Mouse (Mus musculus): ENCODE data around the gene 4933412E24Rik. TPM values are rescaled to one million over a fixed set of nuclear protein-coding genes. Genes with fewer than 3 reads are reported as not detected.

The 4933412E24Rik gene
- polyA plus RNA-seq (2015; fragmentation: Nextera tagmentation; extraction: Ambion mirVana), result not detected in 2 replicates

GRCm38 (mm10) chr15:60016513-60016912 lies at the start of gene 4933412E24Rik:
Gene 4933412E24Rik, minus strand, starts transcription at chr15:60016613.
- Histone ChIP-seq H3K4me1 (no peaks in the 10 kb centered on the region), H3K4me3 (no peak within 1 kb of the TSS), H3K27me3 (no peaks in the 10 kb centered on the region), H3K36me3 (no peaks in the 10 kb centered on the region), H3K9ac (replicated peaks) (no peak within 1 kb of the TSS), H3K27ac (replicated peaks) (no peak within 1 kb of the TSS), H3K4me2 (replicated peaks) (no peak within 1 kb of the TSS), H3K9me3 (no peaks in the 10 kb centered on the region)
- WGBS, result 94% methylated on average over 7 of the region's 7 CpGs
- ATAC-seq (replicated peaks), result no peak

DNA sequence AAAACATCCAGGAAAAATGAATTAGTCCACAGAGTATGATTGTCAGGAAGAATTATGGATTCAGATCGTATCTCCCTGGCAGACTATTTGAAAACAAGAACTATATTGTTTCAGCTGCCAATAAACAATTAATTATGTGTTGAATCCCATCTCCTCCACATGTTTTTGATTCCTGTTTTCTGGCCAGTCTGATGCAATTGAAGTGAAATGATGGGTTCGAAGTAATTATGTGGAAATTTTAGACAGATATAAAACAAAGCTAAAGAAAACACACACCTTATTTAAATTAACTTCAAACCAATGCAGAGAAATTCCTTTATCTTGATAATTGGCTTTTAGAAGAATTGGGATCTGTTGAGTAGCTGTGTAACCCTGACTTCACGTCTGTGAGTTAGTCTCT lies 14.3 kb upstream of the 4933412E24Rik start:
- 52% methylated on average over 3 of the region's 3 CpGs for WGBS
- H3K4me1 ChIP-seq, result no peaks in the 10 kb centered on the region
- H3K9ac ChIP-seq (replicated peaks), result no peak overlapping the region
- H3K4me2 ChIP-seq (replicated peaks), result no peak overlapping the region
- H3K9me3 ChIP-seq, result no peaks in the 10 kb centered on the region
- ATAC-seq (replicated peaks), result no peak
- H3K36me3 ChIP-seq, result no peaks in the 10 kb centered on the region
- no peak overlapping the region for H3K4me3 ChIP-seq
- no peak overlapping the region for H3K27ac ChIP-seq (replicated peaks)
- H3K27me3 ChIP-seq, result no peaks in the 10 kb centered on the region

- no peak for ATAC-seq (replicated peaks)
- 48% methylated on average over 3 of the region's 3 CpGs for WGBS
- no peaks in the 10 kb centered on the region for H3K27me3 ChIP-seq
- no peaks in the 10 kb centered on the region for H3K9me3 ChIP-seq
- H3K4me1 ChIP-seq, result no peaks in the 10 kb centered on the region
- no peak overlapping the region for H3K4me3 ChIP-seq
- H3K9ac ChIP-seq (replicated peaks), result no peak overlapping the region
- H3K4me2 ChIP-seq (replicated peaks), result no peak overlapping the region
- no peaks in the 10 kb centered on the region for H3K36me3 ChIP-seq
- H3K27ac ChIP-seq (replicated peaks), result no peak overlapping the region
Observed at GRCm38 (mm10) chr15:60021256-60021655, 4.8 kb upstream of the 4933412E24Rik start.

DNA sequence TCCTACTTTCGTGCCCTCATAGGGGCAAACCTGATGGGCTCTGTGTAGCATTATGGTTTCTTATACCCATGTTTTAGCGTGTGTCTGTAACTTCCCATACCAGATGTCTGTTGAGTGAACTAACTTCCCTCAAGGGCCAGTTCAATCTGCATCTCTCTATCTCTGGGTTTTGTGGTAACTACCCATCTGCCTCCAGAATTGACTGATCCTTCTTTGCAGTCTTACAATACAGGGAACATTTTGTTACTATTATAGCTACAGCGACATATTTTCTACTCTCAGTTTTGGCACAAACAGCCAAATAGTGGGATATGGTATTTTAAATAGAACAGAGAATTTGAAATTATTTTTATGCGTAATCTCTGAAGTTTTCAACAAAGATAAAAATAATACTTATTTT lies 6.2 kb downstream of the 4933412E24Rik start:
- H3K27me3 ChIP-seq, result no peaks in the 10 kb centered on the region
- 92% methylated on average over 4 of the region's 4 CpGs for WGBS
- no peak overlapping the region for H3K4me3 ChIP-seq
- ATAC-seq (replicated peaks), result no peak
- no peak overlapping the region for H3K4me2 ChIP-seq (replicated peaks)
- H3K9ac ChIP-seq (replicated peaks), result no peak overlapping the region
- no peaks in the 10 kb centered on the region for H3K9me3 ChIP-seq
- no peak overlapping the region for H3K27ac ChIP-seq (replicated peaks)
- no peaks in the 10 kb centered on the region for H3K36me3 ChIP-seq
- H3K4me1 ChIP-seq, result no peaks in the 10 kb centered on the region

DNA sequence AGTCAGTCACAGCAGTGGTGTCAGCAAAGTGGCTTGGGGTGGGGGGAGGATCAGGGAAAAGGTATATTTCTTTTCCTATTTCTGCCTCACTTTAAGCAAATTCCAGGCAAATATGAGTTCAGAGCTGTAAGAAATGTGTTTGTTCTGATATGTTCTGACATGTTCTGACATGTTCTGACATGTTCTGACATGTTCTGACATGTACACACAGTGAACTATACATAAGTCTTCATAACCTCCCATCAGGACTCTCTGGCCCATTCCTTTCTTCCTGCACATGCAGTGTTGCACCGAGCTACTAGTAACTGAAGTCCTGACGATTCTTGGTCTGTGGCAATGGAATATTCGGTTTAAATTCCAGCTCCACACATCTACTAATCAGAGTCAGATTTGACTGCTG lies 6.8 kb downstream of the 4933412E24Rik start:
- Histone ChIP-seq H3K9ac (replicated peaks) (no peak overlapping the region), H3K27ac (replicated peaks) (no peak overlapping the region), H3K27me3 (no peaks in the 10 kb centered on the region), H3K4me1 (no peaks in the 10 kb centered on the region), H3K4me3 (no peak overlapping the region), H3K4me2 (replicated peaks) (no peak overlapping the region), H3K36me3 (no peaks in the 10 kb centered on the region), H3K9me3 (no peaks in the 10 kb centered on the region)
- WGBS, result 90% methylated on average over 3 of the region's 3 CpGs
- ATAC-seq (replicated peaks), result no peak

DNA sequence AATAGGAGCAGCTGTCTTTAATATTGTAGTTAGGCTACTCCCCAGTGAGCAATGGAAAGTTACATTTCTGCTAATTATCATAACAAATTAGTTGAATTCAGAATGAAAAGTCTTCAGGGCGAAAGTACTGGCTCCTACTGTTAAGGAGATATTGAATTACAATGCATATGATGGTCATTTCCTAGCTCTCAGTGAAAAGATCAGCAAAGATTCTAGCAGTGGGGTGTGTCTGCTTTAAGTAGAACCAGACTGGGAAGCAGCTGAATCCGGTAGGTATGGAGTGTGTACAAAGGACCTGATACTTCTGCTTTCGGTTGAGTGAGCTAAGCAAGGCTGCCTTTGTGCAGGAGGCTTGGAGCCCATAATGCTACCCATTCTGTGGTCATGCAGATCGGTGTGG lies 32.6 kb downstream of the 4933412E24Rik start:
- 26% methylated on average over 4 of the region's 4 CpGs for WGBS
- H3K4me1 ChIP-seq, result no peaks in the 10 kb centered on the region
- no peak for ATAC-seq (replicated peaks)

GRCm38 (mm10) chr15:59975310-59975709 lies 41.1 kb downstream of the 4933412E24Rik start:
- no peaks in the 10 kb centered on the region for H3K9me3 ChIP-seq
- H3K36me3 ChIP-seq, result no peaks in the 10 kb centered on the region
- no peak overlapping the region for H3K27ac ChIP-seq (replicated peaks)
- H3K4me2 ChIP-seq (replicated peaks), result no peak overlapping the region
- peak; percentile 34; the same call in 1 of the 2 replicates for ATAC-seq (replicated peaks)
- no peak overlapping the region for H3K4me3 ChIP-seq
- H3K9ac ChIP-seq (replicated peaks), result no peak overlapping the region
- 32% methylated on average over 3 of the region's 3 CpGs for WGBS
- no peaks in the 10 kb centered on the region; the same call in 1 of the 2 replicates for H3K27me3 ChIP-seq
- H3K4me1 ChIP-seq, result peaks cover 18% of the 10 kb centered on the region

More for the DNA sequence above, 32.6 kb downstream of the 4933412E24Rik start:
- H3K36me3 ChIP-seq, result no peaks in the 10 kb centered on the region
- no peak overlapping the region for H3K9ac ChIP-seq (replicated peaks)
- no peak overlapping the region for H3K4me2 ChIP-seq (replicated peaks)
- H3K27ac ChIP-seq (replicated peaks), result no peak overlapping the region
- H3K4me3 ChIP-seq, result no peak overlapping the region
- no peaks in the 10 kb centered on the region for H3K27me3 ChIP-seq
- no peaks in the 10 kb centered on the region for H3K9me3 ChIP-seq

DNA sequence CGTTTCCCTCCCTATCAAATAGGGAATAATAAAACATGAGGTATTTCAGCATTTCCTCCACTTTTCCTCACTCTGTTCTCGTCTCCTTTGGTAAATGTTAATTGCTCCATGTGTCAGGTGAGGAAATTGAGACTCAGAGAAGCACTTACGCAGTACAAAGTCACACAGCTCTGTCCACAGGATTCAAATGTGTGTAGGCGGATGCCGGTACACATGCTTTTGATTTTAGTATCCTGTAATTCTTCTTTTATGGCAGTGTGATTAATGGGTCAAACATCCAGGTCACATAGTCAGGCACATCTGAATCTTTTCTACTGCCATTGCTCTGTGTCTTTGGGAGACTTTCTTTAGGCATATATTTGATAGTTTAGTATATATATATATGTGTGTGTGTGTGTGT lies 41.8 kb downstream of the 4933412E24Rik start:
- ATAC-seq (replicated peaks), result 0 out of 2 replicates have a peak, but pooled peaks have one; percentile 10
- Histone ChIP-seq H3K9ac (replicated peaks) (no peak overlapping the region), H3K9me3 (no peaks in the 10 kb centered on the region), H3K27ac (replicated peaks) (peak overlapping the region; percentile 46; the same call in 1 of the 2 replicates), H3K4me1 (peaks cover 18% of the 10 kb centered on the region), H3K4me2 (replicated peaks) (no peak overlapping the region), H3K4me3 (no peak overlapping the region), H3K36me3 (no peaks in the 10 kb centered on the region), H3K27me3 (no peaks in the 10 kb centered on the region; the same call in 1 of the 2 replicates)
- 57% methylated on average over 5 of the region's 5 CpGs for WGBS

GRCm38 (mm10) chr15:59973651-59974519 lies 42.5 kb downstream of the 4933412E24Rik start:
- H3K27ac ChIP-seq (replicated peaks), result peak overlapping the region; percentile 46
- H3K4me1 ChIP-seq, result peaks cover 18% of the 10 kb centered on the region
- no peaks in the 10 kb centered on the region for H3K36me3 ChIP-seq
- no peak overlapping the region for H3K4me3 ChIP-seq
- no peaks in the 10 kb centered on the region for H3K9me3 ChIP-seq
- no peaks in the 10 kb centered on the region; the same call in 1 of the 2 replicates for H3K27me3 ChIP-seq
- no peak overlapping the region for H3K9ac ChIP-seq (replicated peaks)
- ATAC-seq (replicated peaks), result peak; percentile 66
- 10% methylated on average over 7 of the region's 7 CpGs for WGBS
- no peak overlapping the region for H3K4me2 ChIP-seq (replicated peaks)

All from forebrain, embryonic 15.5 days (tissue).